In the genomic region with DNA sequence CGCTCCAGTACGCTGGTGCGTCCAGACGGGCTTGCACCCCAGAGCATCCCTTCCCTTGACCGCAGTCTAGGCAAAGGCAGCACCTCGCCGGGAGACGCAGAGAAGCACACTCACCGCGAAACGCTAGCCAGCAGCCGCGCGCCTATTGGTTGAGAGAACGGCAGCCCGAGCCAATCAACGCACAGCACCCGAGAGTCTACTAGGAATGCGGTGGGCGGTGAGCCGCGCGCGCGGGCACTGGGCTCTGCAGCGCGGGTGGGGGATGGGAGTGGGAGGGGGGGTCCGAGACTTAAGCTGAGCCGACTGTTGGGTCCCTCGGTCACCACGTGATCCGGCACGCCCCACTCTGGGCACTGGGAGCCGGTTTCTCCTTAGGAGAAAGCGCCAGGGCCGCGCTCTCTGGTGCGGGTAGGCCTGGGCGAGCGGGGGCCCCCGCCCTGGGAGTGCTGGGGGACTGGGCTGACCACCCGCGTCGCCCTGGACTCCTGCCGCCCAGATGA, we compare ENCODE assay signal across 8 mouse cellular contexts. TPM values are rescaled to one million over a fixed set of nuclear protein-coding genes. Genes with fewer than 3 reads are reported as not detected.
A peak's percentile ranks its signal among the peaks of the same experiment; 100 is the strongest.
DNase-seq lines count a peak whose midpoint lies in the region; ATAC-seq and TF ChIP-seq lines count a peak whose summit lies in the region.

No protein-coding gene starts in this region.

- ATAC-seq in megakaryocyte, adult 5-6 weeks (ENCODE audit: poor library complexity, severe bottlenecking), result peak; percentile 75

- DNase-seq in adipocyte (ENCODE audit: low spot score), result peak; percentile 32
- peak; percentile 75 to 82 for DNase-seq in gastrocnemius, adult 8-10 months (ENCODE audit: low spot score in 2 of 2)
- DNase-seq in hindlimb bud, embryonic 11.5 days (ENCODE audit: extremely low spot score, low read depth, low spot score), result peak; percentile 79
- DNase-seq in left cerebral cortex, adult 2 months (ENCODE audit: extremely low spot score in 1 of 2, low spot score in 2 of 2), result peak; percentile 89 to 92
- DNase-seq in right cerebral cortex, postnatal 10 days (ENCODE audit: low spot score in 2 of 2), result peak; percentile 98
- DNase-seq in urinary bladder, postnatal 14 days (ENCODE audit: low spot score), result peak; percentile 91

- H3K4me1 ChIP-seq in cortical plate, adult 2 months (ENCODE audit: control insufficient read depth, insufficient read depth, low read length), result peaks cover 4% of the 10 kb centered on the region

- intact Hi-C loops in left cerebral cortex, adult 2 months (cut with DNase I), result loop anchor here (5.0 kb wide), 1 partner anchor 36 kb away; a partner anchor contains a TSS

- no peak overlapping the region for H3K27ac ChIP-seq in cortical plate, adult 2 months (ENCODE audit: insufficient read depth, low read length)
- H3K27ac ChIP-seq in left cerebral cortex, adult 2 months, result peak overlapping the region; percentile 66

- TF ChIP-seq POLR2A in cortical plate, adult 2 months (IDR thresholded peaks at IDR 0.05; ENCODE audit: extremely low read depth, insufficient read depth, low read length), result peak; percentile 85

- TF ChIP-seq CTCF in cortical plate, adult 2 months (IDR thresholded peaks at IDR 0.05; ENCODE audit: extremely low read depth, insufficient read depth, low read length), result no peak
- TF ChIP-seq CTCF in left cerebral cortex, adult 2 months (IDR thresholded peaks at IDR 0.05), result no peak

- H3K4me3 ChIP-seq in cortical plate, adult 2 months (ENCODE audit: insufficient read depth, low read length), result peak overlapping the region; percentile 40
- H3K4me3 ChIP-seq in left cerebral cortex, adult 2 months, result peak overlapping the region; percentile 56

RNA-seq across cellular contexts. Expression of a gene that starts 37.5 kb away (rescaled TPM):
- 1,064 and 1,106 TPM in 2 replicates for polyA plus RNA-seq in cortical plate, adult 2 months (2012; rRNA removed)
- 100 to 1,000 TPM; 131 to 185 (median 162) TPM for total RNA-seq in gastrocnemius, adult 8-10 months (2022)
- total RNA-seq in left cerebral cortex, adult 2 months (2021), result 1,000 to 10,000 TPM; 1,100 to 1,129 TPM
- total RNA-seq in megakaryocyte, adult 5-6 weeks (2015), result 4,212 and 4,544 TPM in 2 replicates
- total RNA-seq in megakaryocyte, adult 5-6 weeks (2017), result 2,305 and 2,430 TPM in 2 replicates

RNA-seq across cellular contexts. Expression of a gene that starts 50.5 kb away (rescaled TPM):
- polyA plus RNA-seq in cortical plate, adult 2 months (2012; rRNA removed), result 0.28 and 0.67 TPM in 2 replicates
- total RNA-seq in gastrocnemius, adult 8-10 months (2022), result under 1 TPM in 3 of 4 experiments, not detected in 1; 0.21 to 0.54 (median 0.29) TPM
- total RNA-seq in left cerebral cortex, adult 2 months (2021), result under 1 TPM in 1 of 2 experiments, not detected in 1; 0.25 TPM
- not detected in 2 replicates for total RNA-seq in megakaryocyte, adult 5-6 weeks (2015)
- total RNA-seq in megakaryocyte, adult 5-6 weeks (2017), result not detected in 2 replicates

Comparison
In these comparisons a context has a peak if more than half of its experiments do, and no peak if none do; other contexts are left out.
1. DNase-seq: peak in every context shown above with its lines; median percentile 98 in right cerebral cortex, postnatal 10 days; 91 in urinary bladder, postnatal 14 days; 90 in left cerebral cortex, adult 2 months; 79 in hindlimb bud, embryonic 11.5 days; 78 in gastrocnemius, adult 8-10 months; 32 in adipocyte.
2. RNA of a gene that starts 37.5 kb away (total RNA-seq): 2,305 to 4,544 TPM in megakaryocyte, adult 5-6 weeks and 1,100 to 1,129 TPM in left cerebral cortex, adult 2 months; 131 to 185 TPM in gastrocnemius, adult 8-10 months; every median in the first group is over 4 times any median in the second.